Mouse (Mus musculus) left cerebral cortex, postnatal 36 days (tissue): ENCODE results near the gene Gm10188. TPM values are rescaled to one million over a fixed set of nuclear protein-coding genes. Genes with fewer than 3 reads are reported as not detected.

Experiments used
- DNase-seq, 2 experiments: peaks; one replicate each; pipeline ENCODE4 v3.0.0; 2021 to 2022; ENCODE audit warnings: low spot score in 2 of 2, mixed read lengths in 1 of 2
- intact Hi-C: fragments of 180-260 bp; cut with DNase I; formaldehyde crosslinking; loops from one replicate; pipeline ENCODE4 v1.15.1; 2025
- total RNA-seq, 2 experiments: library from RNA; stranded (reverse); gene quantifications; 2 replicates each; pipeline ENCODE4 v1.2.3; 2021

Gene Gm10188
- total RNA-seq, 2 experiments from 2014 or later = not detected

GRCm38 (mm10) chr1:132231470-132232274 is 2.1 kb upstream of the Gm10188 start:
- intact Hi-C loops = loop anchor here (10.0 kb wide), 1 partner anchor 123 kb away; no protein-coding TSS in a partner anchor
- no peak for DNase-seq

GRCm38 (mm10) chr1:132226297-132227080 is 3.1 kb downstream of the Gm10188 start:
- DNase-seq = no peak
- intact Hi-C loops = no loop called here

GRCm38 (mm10) chr1:132222166-132222565 is 7.4 kb downstream of the Gm10188 start:
- no peak for DNase-seq
- intact Hi-C loops = no loop called here

- intact Hi-C loops = no loop called here
- no peak for DNase-seq
These were observed 7.9 kb downstream of the Gm10188 start for GRCm38 (mm10) chr1:132221627-132222026.

GRCm38 (mm10) chr1:132216276-132216675 is 13.3 kb downstream of the Gm10188 start:
- no peak for DNase-seq
- intact Hi-C loops = no loop called here

- intact Hi-C loops = no loop called here
- DNase-seq = no peak
These were observed 16.5 kb downstream of the Gm10188 start for GRCm38 (mm10) chr1:132213076-132213475.

- intact Hi-C loops = no loop called here
- peak; percentile 86 to 89 for DNase-seq
These were observed 17.3 kb downstream of the Gm10188 start for GRCm38 (mm10) chr1:132212218-132212617.

GRCm38 (mm10) chr1:132211672-132212071 is 17.9 kb downstream of the Gm10188 start:
- intact Hi-C loops = no loop called here
- no peak for DNase-seq

GRCm38 (mm10) chr1:132210922-132211321 is 18.6 kb downstream of the Gm10188 start:
- DNase-seq = no peak
- intact Hi-C loops = no loop called here

- intact Hi-C loops = no loop called here
- DNase-seq = no peak
These were observed 20.2 kb downstream of the Gm10188 start for GRCm38 (mm10) chr1:132209400-132209799.

- peak; percentile 46 to 66 for DNase-seq
- intact Hi-C loops = no loop called here
These were observed 21.4 kb downstream of the Gm10188 start for GRCm38 (mm10) chr1:132208154-132208553.

GRCm38 (mm10) chr1:132206828-132207227 is 22.7 kb downstream of the Gm10188 start:
- intact Hi-C loops = no loop called here
- DNase-seq = no peak

- intact Hi-C loops = no loop called here
- no peak for DNase-seq
These were observed 23.6 kb downstream of the Gm10188 start for GRCm38 (mm10) chr1:132205958-132206357.

GRCm38 (mm10) chr1:132202771-132203170 is 26.8 kb downstream of the Gm10188 start:
- intact Hi-C loops = no loop called here
- DNase-seq = peak; percentile 54

GRCm38 (mm10) chr1:132201936-132202335 is 27.6 kb downstream of the Gm10188 start:
- DNase-seq = no peak
- intact Hi-C loops = no loop called here

- no peak for DNase-seq
- intact Hi-C loops = no loop called here
These were observed 28.1 kb downstream of the Gm10188 start for GRCm38 (mm10) chr1:132201511-132201860.

GRCm38 (mm10) chr1:132200562-132201510 is 28.7 kb downstream of the Gm10188 start:
- intact Hi-C loops = no loop called here
- DNase-seq = peak; percentile 79 to 82

GRCm38 (mm10) chr1:132199934-132200333 is 29.6 kb downstream of the Gm10188 start:
- DNase-seq = peak in 1 of 2 experiments; percentile 62
- intact Hi-C loops = no loop called here

- peak in 1 of 2 experiments; percentile 57 for DNase-seq
- intact Hi-C loops = no loop called here
These were observed 30.3 kb downstream of the Gm10188 start for GRCm38 (mm10) chr1:132199244-132199643.
